Mouse (Mus musculus) cerebellum, adult 18-20 months (tissue): ENCODE data around the gene 3110040N11Rik.
A peak's percentile ranks its signal among the peaks of the same experiment; 100 is the strongest.
"Not testable (repeated sequence)": the region's sequence is repeated elsewhere in the genome, so short reads cannot be mapped to it uniquely, and the experiment has no call there.

ENCODE experiments used
- DNase-seq, 2 experiments: peaks; one replicate each; pipeline ENCODE4 v3.0.0; 2021

The 3110040N11Rik gene

DNA sequence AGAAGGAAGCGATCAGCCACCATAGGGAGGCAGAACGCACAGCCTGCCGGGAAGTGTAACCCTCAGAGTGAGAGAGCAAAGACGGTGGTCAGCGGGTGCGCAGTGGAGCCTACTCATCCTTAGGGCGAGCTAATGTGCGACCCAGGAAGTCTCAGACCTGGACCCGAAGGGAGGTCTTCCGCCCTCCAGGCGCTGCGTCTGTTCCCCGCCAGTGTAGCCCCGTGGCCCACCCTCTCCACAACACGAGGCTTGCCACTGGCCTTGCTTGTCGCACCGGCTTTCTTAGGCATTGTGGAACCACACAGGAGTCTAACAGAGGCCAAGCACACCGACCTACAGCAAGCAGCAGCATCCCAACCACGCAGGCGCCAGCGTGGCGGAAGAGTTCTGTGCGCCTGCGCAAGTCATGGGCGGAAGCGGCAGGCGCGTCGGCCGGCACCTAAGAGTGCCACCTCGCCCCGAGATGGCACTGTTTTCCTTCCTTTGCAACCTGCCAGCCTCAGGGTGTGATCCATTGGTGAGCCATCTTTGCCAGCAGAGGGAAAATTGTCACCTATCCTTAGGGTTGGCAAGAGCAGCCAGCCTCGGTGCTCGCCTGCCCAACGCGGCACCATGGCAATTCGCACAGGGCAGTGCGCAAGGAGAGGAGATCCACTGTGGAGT is at the start of gene 3110040N11Rik:
3110040N11Rik (minus strand) TSS at position 384 of the 663 bp plus-strand sequence.
- peak; percentile 86 to 91 for DNase-seq

DNA sequence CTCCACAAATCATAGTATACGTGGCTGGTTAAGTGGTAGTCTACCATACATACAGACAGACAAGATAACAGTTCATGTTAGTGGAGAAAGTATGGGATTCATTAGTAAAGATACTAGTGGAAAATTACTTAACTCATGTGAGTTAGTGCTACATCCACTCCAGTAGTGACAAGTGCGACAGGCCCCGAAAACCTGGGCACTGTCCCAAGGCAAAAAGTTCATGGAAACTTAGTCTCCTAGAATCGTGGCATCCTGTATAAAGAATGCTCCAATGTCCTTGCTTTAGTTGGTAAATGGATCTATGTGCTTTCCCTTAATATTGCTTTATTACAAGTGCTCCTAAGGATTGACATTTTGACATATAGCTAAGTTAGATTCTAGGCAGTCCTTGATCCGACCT is 48.5 kb upstream of the 3110040N11Rik start:
- DNase-seq, result not testable (repeated sequence)

DNA sequence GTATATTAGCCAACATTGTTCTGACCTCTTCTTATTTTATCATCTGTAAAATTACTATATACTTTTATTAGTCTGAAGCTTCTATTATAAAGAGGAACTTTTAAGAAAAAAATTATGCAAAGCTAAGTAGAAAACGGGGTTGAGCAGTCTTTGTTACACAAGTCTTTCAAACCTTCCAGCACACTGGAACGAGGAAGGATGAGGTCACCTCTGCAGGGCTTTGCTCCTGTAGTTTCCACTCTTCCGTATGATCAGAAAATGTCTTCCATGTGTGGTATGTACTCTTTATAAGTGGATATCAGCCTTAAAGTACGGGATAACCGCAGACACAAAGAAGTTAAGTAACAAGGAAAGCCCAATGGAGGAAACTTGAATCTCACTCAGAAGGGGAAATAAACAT is 46.2 kb upstream of the 3110040N11Rik start:
- DNase-seq, result no peak

DNA sequence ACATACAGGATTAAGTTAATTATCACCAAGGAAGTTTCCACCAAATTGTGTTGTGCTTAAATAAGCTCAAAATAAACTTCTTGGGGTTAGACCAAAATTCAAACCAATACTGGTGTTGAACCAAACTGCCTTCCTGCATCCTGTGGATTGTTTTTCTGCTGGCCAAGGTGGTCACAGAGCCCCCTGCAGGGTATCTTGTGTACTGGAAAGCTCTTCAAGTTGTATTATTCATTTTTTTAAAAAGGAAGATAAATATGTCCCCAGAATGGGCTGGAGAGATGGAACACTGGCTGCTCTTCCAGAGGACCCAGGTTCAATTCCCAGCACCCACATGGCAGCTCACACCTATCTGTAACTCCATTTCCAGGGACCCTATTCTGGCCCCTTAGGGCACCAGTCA is 45.6 kb upstream of the 3110040N11Rik start:
- no peak for DNase-seq

DNA sequence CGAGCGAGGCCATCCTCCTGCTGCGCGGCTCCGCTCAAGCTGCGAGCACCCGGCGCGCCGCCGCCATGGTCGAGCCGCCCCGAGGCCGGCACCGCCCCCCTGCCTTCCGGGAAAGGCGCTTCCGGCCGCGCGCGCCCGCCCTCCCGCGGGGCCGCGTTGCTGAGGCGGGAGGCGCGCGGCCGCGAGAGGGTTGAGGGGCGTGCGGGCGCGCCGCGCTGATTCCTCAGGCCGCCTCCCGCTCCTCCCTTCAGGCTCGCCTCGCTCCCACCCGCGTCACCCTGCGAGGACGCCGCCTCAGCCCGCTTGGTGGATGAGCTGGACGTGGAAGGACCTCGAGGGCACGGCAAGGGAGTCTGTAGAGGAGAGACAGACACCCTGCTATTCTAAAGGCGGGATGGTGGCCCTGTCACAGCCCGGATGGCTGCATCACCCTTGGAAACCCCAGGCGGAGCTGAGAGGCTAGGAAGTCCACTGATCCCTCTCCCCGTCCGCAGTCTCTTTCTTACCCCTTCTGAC is 40.2 kb upstream of the 3110040N11Rik start, which contains the start of gene Btbd1:
Btbd1 (minus strand) TSS at position 53 of the 516 bp plus-strand sequence.
- DNase-seq, result peak; percentile 64 to 84

DNA sequence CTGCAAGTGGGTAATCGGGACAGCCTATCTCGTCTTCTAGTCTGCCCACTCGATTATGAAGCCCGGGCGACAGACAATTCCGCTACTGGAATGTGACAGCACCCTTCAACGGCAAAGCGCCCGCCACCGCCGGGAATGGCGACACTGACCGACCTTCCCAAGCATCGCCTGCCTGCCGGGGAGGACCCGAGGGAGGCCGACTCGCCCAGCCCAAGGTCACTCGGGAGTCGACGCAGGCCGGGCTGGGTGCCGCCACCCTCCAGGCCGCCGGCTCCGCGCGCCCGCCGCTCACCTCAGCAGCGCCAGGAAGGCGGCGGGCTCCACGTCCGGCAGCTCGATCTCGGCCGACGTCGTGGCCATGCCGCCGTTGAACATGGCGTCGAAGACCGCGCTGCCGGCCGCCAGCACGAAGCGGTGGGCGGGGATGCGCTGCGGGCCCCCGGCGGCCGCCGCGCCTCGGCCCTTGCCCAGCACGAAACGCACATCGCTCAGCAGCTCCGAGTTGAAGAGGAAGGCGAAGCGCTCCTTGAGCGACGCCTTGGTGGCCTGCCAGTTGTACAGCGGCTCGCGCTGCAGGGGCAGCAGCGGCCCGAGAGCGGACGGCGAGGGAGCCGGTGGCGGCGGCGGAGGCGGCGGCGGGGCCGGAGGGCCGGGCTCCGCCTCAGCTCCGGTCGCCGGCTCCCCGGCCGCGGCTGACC is 39.6 kb upstream of the 3110040N11Rik start:
- DNase-seq, result peak in 1 of 2 experiments; percentile 45

DNA sequence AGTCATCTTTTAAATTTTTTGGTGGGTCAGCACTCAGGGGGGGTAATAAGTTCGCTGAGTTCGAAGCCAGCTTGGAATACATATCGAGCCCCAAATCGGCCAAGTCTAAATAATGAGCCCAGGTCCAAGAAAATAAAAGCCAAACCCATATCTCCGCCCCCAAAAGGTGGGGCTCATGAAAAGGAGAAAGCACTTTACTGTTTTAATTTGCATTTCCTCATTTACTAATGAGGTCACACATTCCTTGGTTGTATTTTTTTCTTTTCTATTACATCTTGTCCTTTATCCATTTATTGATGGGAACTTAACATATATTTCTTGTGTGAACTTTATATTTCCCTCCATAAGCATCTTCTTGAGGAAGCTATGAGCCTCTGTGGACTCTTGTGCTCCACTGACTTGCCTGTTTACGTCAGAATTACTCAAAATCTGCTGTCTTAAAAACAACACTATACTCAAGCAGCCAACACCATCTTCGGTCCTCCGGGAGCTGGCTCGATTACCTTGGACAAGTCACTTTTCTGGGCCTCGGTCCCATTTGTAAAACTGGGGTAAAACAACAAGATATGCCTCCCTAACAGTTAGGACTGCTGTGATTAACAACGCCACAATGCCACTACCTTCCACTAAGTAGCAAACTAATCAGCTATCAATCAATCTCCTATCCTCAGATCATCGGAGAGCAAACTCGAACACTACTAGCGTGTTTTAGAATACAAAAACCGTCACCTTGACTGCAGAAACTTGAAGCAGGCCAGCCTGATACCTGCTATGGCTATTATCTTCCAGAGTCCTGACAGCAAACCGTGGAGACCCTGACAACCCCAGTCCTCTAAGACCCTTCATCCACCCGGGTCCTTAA is 38.8 kb upstream of the 3110040N11Rik start:
- no peak for DNase-seq

DNA sequence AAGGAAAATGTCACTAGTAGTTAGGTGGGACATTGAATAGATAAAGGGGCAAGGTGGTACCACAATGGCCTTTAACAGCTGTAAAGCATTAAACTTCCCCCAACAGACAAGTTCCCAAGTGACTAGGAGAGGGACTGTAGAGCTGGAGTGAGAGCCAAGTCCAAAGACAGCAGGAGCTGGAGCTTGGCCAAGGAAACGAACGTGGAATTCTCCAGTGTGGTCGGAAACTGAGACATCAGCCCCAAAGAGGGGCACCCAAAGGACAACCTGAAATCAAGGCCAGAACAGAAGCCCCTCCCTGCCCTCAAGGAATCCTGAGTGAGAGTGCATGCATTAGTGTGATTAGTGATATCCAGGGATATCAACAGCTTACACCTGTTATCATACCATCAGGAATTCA is 36.1 kb upstream of the 3110040N11Rik start:
- no peak for DNase-seq

DNA sequence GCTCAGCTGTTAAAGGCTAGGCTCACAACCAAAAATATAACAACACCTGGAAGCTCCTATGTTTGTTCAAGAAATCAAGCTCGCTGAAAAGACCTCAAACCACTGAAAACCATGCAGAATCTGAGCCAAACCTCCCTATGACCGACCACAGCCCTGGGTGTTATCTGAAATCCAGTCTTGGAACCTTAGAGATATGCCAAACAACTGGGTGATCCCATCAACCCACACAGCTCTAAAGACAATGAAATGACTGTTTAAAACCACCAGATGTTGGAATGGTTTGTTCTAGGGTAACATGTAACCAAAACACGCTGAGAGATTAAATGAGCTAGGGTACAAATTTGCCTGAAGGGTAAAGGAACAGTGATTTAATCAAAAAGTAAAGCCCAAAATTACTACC is 35.6 kb upstream of the 3110040N11Rik start:
- no peak for DNase-seq

DNA sequence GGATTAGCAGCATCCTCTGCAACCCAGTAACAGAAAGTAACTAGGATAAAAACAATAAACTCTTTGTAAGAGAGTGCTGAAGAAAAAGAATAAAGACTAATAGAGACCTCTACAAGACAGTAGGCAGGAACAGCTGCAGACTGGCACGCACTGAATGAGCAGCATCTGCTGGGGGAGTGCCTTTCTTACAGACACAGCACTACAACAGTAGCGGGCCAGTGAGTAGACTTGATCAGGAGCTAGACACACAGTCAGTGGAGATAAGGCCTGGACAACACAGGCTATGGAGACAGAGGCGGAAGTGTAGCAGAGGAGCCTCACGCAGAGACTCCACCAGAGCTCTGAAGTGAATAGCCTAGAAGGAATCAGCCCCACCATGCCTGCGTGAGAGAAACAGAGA is 16.8 kb upstream of the 3110040N11Rik start:
- DNase-seq, result no peak

DNA sequence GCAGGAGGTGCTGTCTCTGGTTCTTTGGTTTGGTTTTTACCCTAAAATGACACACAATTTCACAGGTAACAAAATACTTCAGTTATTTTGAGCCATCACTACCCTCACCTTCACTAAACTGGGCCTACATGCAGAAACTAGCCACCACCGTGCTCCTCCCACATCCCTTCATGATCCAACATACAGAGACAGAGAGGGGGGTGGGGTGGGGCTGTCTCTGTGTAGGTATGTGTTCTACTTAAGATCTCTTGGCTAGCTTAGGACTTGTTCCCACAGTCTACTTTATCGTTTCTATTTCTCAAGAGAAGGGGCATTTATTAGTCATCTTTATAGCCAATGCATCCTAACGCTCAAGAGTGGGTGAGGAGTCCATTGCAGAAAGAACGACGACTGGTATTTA is 742 bp downstream of the 3110040N11Rik start:
- peak; percentile 27 to 28 for DNase-seq

DNA sequence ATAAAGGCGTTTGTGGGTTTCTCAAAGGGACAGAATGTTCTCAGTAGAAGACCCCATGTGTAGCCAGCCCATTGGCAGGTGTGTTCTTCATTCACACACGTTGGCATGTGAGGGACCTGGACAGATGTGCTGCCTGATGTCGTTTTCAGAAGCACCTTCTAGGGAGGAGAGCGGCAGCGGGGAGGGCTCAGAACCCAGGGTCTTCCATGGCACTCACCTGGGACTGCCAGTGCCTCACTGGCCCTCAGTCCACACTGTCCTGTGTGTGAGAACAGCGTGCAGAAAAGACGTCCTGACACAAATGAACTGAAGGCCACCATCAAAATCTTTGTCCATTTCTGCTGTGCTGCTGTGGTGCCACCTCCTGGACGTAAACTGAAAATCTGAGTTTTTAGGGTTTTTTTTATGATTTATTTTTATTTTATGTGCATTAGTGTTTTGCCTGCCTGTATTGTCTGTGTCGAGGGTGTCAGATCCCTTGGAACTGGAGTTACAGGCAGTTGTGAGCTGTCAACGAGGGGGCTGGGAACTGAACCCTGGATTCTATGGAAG is 11.5 kb downstream of the 3110040N11Rik start:
- DNase-seq, result no peak

DNA sequence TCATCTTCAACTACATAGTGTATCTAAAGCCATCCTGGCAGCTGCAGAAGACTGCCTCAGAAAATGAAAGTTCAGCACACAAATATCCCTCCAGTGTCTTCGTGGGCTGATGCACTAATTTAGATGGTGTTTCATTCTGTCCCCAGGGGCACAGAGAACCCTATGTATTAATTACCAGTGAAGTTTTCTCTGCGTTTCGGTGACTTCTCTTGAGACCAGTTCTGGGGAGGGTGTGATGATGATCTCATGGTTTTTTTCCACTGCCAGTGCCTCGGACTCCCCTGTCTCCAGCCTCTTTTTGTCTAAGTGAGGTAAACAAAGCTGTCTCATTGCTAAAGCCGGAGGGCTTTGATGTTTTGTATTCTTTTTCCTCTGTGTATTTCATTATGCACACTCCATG is 14.0 kb downstream of the 3110040N11Rik start:
- DNase-seq, result no peak

DNA sequence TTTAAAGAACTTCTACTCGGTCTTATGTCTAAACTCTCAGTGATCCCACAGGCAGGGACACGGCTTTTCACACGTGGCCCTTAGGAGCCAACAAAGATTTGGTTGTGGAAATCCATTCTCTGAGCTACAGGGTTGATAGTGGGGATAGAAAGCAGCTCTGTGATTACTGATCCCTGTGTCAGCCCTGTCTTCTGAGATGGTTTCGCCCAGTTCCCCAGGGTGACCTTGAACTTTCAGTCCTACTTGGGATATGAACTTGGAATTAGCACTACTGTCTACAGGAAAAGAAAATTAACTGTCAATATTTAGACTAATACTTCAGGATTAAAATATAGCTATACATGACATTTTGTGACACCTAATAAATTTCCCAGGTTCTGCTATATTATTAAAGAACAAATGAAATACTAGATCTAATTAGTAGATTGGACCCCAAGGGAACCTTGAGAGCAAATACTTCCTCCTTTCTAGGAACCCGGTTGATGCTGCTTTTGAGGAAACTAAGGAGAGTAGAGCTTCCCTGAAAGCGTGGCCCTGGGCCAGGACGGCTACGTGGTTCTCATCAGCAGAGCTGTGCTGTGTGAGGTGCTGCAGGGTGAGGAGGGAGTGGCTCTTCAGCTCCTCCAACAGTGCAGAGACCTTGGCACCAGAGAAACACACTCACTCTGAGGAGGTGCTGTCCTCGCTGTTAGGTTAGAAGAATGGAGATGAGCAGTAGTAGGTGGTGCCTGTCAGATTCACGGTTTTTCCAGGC is 16.3 kb downstream of the 3110040N11Rik start:
- DNase-seq, result no peak

DNA sequence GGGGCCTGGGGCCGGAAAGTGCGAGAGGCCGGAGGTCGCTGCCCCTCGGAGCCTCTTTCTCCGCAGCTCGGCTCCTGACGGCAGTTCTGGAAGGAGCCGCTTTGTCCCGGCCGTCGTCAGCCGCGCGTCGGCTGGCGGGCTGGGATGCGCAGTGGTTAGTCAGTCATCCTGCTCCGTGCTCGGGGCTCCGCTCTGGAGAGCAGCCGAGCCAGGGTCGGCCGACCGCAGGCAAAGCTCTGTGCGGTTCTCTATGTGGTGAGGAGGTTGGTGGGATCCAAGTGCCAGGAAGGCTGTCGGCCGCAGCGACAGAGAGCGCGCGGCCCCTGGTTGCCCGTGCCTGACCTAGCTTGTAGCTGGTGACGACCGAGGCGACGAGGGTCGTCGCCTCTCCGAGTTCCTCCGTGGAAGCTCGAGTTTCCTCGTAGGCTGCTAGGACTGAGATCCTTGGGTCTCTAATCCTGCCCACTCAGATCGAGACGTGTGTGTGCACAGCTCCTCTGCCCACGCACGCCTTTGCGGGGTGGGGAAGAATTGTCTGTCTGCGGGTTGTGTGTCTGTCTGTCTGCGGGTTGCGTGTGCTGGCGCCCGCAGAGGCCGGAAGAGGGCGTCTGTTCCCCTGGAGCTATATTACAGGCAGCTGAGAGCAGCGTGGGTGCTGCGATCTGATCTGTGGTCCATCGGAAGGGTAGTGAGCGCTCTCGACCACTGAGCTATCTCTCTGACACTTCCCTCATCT is 26.0 kb downstream of the 3110040N11Rik start:
- peak; percentile 19 to 38 for DNase-seq

DNA sequence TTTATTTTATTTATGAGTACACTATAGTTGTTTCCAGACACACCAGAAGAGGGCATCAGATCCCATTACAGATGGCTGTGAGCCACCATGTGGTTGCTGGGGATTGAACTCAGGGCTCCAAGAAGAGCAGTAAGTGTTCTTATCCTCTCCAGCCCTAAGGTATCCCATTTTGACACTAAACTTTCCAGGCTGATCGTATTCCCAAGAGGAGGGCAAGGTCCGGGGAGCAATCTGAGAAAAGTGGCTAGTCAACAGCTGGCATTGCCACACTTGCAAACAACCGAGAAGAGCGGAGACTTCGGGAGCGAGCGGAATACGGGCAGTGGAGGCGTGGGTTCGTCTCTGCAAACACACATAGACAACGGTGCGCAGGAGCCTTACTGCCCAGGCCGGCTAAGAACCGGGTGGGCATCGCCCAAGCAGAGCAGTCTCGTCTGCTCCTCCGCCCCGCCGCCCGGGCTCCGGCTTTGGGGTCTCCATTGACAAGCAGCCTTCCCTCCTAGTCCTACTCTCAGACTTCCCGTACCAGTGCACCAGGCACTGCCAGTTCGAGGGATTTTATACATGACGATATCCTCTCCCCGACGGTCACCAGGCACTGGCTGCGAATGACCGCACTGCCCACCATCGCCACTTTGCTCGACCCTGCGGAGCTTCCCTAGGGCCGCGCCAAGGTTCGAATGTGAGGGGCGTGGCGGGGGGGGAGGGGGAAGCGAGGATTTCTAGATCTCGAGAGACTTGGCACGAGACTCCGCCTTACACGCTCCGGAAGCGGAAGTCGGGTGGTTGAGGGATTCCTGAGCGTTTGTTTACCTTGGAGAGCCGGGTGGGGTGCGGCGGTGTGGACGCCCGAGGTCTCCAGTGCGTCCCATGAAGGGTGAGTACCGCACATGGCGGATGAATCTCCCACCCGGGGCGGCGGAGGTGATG is 26.8 kb downstream of the 3110040N11Rik start, which contains the start of gene Ramac:
Ramac (plus strand) TSS at position 746 of the 930 bp plus-strand sequence.
- DNase-seq, result peak; percentile 82 to 87

DNA sequence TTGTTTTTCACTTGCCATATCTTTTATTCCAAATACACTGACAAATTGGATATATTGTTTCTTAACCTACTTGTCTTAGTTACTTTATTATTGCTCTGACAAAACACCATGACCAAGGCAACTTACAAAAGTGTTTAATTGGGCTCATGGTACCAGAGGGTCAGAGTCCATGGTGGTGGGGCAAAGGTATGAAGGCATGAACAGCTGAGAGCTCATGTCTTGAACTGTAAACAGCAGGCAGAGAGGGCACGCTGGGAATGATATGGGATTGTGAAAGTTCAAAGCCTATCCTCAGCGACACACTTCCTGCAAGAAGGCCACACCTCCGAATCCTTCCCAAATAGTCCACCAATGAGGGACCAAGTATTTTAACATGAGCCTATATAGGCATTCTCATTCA is 41.3 kb downstream of the 3110040N11Rik start:
- no peak for DNase-seq

DNA sequence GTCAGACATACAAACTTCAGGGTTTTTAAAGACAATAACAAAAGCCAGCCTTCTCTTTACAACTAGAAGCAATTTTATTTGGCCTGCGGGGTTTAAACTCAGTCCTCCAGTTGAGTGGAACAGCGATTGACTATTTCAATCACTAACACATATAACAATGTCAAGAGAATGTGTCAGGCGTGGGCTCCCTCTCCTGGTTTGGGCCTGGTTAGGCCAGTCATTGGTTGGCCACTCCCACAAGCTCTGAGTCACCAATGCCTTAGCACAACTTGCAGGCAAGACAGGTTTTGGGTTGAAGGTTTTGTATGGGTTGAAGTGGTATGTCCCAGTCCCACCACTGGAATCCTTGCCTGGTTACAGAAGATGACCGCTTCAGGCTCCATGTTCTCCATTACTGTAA is 45.1 kb downstream of the 3110040N11Rik start:
- peak; percentile 28 to 40 for DNase-seq

DNA sequence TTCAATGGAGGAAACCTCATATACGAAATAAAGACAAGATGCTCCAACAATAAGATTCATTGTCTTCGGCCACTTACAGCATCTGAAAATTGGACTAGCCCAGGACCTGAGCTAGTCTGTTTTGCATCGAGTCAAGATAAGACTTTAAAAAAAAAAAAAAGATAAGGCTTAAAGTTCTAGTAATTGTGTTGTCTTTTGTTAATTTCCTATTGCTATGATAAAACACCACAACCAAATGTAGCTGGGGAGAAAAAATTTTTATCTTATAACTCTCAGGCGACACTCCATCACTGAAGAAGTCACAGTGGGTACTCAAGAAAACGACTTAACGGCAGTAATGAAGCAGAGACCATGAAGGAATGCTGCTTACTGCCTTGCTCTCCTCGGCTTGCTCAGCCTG is 49.3 kb downstream of the 3110040N11Rik start:
- DNase-seq, result no peak

DNA sequence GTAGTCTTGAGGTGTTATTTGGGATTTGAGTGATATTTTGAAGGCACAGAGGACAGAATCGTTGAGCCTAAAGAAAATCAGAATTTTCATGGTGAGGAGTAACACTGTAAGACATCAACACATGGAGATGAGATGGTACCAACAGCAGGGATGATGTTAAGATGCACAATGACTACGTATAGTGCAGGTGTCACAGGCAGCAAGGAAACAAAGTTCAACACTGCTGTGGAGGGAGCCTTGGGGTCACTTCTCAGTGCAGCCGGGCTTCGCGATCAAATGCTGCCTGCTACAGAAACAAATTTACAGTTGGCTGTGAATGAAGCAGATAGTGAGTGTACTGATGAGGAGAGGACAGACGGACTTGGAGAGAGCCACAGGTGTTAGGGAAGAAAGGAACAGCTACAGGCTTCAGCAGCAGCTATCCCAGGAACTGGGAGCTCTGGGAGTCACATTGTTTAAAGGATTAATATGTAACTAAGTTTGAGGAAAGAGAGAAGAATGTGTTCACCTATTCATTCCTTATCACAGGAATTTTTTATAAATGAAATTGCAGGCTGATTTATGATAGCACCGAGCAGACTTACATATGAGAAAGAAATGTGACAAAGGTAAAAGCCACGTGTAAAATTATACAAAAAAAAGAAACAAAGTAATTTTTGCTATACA is 50.4 kb downstream of the 3110040N11Rik start:
- no peak for DNase-seq
